Comparison of ENCODE assay signal across 1 mouse cellular context in the genomic region with DNA sequence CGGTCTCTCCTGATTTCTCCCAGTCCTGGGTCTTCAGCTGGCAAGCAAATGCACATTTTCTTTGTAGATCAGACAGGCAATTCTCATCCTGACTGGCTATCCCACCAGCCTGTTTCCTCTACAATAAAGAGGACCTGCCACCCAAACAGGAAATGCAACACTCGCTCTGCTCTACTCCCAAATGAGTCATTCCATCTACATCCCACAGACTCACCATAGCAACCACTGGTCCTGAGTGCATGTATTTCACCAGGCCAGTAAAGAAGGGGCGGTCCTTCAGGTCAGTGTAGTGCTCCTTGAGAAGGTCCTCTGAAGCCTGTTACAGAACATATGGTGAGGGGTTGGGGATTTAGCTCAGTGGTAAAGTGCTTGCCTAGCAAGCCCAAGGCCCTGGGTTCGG.
TF ChIP-seq lines count a peak whose summit lies in the region.

No protein-coding gene starts in this region.

TF ChIP-seq in CH12.LX, 34 proteins besides CTCF, POLR2A, EP300 and RAD21 (continued from another document):
- TF ChIP-seq ZNF384 (IDR thresholded peaks at IDR 0.05; ENCODE audit: low read depth, low read length) (no peak), TBP (conservative IDR thresholded peaks at IDR 0.05; ENCODE audit: low read depth, low read length) (no peak)
